Mouse (Mus musculus): ENCODE measurements around the gene Olfr187. TPM values are rescaled to one million over a fixed set of nuclear protein-coding genes. Genes with fewer than 3 reads are reported as not detected.
"Not testable (repeated sequence)": the region's sequence is repeated elsewhere in the genome, so short reads cannot be mapped to it uniquely, and the experiment has no call there.

The Olfr187 gene
- polyA plus RNA-seq (2016; fragmentation: Nextera tagmentation; extraction: Ambion mirVana), result not detected in 2 replicates

DNA sequence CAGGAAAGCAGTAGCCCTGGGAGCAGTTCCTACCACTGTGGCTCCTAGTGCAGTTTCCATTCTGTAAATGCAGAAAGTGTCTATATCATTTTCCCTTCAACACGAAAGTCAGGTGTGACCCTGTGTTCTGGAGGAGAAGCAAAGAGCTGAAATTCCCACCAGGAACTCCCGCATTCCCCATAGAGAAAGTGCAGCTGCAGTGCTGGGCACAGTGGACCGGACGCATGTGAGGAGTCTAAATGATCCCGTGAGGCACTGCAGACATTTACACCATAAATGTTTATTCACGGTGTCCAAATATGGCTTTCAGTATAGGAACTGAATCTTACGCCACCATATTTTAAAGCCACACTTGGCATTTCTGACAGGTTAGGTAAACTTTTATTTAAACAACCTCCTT is at the start of gene Olfr187:
TSS of gene Olfr187 (minus strand) at position 58 of the 400 bp plus-strand sequence.
- no peak for DNase-seq (ENCODE audit: low spot score)
- WGBS, result 89% methylated on average over 7 of the region's 7 CpGs
- H3K4me3 ChIP-seq, result no peak within 1 kb of the TSS
- H3K27ac ChIP-seq (replicated peaks), result no peak within 1 kb of the TSS
- no peaks in the 10 kb centered on the region for H3K27me3 ChIP-seq (replicated peaks; ENCODE audit: low read depth, poor library complexity, severe bottlenecking)
- no peaks in the 10 kb centered on the region for H3K4me1 ChIP-seq
- no peaks in the 10 kb centered on the region for H3K9me3 ChIP-seq
- H3K36me3 ChIP-seq (replicated peaks), result no peaks in the 10 kb centered on the region

DNA sequence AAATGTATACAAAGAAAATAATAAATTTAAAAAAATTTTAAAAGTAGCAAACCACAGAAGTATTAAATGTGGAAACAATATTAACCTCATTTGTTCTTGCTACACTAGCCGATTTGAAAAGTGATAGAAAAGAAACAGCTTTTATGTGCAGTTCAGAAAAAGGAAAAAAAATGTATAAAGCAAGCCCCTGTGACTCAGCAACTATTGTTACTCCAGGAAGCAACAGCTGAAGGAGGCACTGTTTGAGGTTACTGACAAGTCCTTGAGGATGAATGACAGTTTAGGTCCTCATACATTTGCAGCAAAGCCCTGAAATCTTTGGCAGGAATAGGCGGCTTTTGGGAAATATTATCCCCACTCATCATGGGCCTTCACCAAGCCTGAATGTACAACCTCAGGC is 41.5 kb upstream of the Olfr187 start:
- H3K4me3 ChIP-seq; H3K9me3 ChIP-seq; DNase-seq (ENCODE audit: low spot score); H3K36me3 ChIP-seq (replicated peaks); H3K27ac ChIP-seq (replicated peaks); H3K27me3 ChIP-seq (replicated peaks; ENCODE audit: low read depth, poor library complexity, severe bottlenecking); H3K4me1 ChIP-seq: not testable (repeated sequence)
- WGBS, result 82% methylated on average over 2 of the region's 2 CpGs

DNA sequence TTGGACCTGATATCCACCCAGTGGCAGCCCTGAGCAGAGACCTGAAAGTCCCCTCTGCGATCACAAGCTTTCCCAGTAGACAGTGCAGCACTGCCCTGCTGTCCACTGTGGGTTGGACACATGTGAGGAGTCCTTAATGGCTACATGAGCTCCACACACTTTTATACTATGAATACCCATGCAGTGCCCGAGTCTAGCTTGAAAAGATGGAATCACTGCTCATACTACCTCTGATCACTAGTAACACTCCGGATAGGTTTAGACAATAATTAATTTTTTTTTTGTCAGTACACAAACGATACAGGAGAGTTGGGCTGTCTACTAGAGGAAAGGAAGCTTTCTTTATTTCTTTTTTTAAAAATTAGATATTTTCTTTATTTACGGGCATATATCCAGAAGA is 38.3 kb upstream of the Olfr187 start, which contains the start of gene Olfr190:
TSS of gene Olfr190 (minus strand) at position 101 of the 400 bp plus-strand sequence.
- Histone ChIP-seq H3K9me3 (no peaks in the 10 kb centered on the region), H3K27me3 (replicated peaks; ENCODE audit: low read depth, poor library complexity, severe bottlenecking) (no peaks in the 10 kb centered on the region), H3K4me3 (no peak within 1 kb of the TSS), H3K27ac (replicated peaks) (no peak within 1 kb of the TSS), H3K36me3 (replicated peaks) (no peaks in the 10 kb centered on the region), H3K4me1 (no peaks in the 10 kb centered on the region)
- no peak for DNase-seq (ENCODE audit: low spot score)
- 91% methylated on average over 5 of the region's 5 CpGs for WGBS

DNA sequence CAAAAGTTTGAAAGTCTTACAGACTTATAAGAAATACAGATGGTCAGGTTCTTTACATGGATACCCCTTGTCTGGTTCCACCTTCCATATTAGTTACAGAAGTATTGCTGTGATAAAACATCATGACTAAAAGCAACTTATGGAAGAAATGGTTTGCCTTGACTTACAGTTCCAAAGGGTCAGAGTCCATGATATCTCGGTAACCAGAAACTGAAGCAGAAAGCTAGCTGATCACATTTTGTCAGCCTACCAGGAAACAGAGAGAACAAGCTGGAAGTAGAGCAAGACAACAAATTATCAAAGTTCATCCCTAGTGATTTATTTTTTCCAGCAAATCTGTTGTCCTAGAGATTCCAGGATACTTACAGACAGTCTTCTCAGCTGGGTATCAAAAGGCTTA is 34.0 kb upstream of the Olfr187 start:
- WGBS, result 94% methylated on average over 1 of the region's 1 CpGs
- no peak for DNase-seq (ENCODE audit: low spot score)

DNA sequence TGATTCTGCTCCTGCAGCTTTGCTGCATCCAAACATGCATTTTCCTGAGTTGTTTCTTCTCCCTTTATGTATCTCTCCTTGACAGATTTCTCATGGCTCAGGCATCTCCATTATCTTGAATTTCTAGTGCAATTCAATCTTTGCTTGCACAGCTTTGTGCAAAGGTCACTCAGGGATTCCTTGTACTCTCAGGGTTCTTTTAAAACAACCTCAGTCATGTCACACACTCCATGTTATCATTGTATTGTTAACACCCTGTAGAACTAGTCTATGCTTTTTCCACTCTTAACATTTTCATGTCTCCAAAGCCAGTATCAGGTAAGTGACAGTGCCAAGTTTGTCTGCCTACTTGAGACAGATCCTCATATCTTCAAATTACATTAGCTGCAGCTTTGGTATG is 32.2 kb upstream of the Olfr187 start:
- DNase-seq (ENCODE audit: low spot score), result no peak
- Histone ChIP-seq H3K27me3 (replicated peaks; ENCODE audit: low read depth, poor library complexity, severe bottlenecking) (no peaks in the 10 kb centered on the region), H3K4me1 (no peaks in the 10 kb centered on the region)

More for the DNA sequence above, 34.0 kb upstream of the Olfr187 start:
- Histone ChIP-seq H3K4me3 (no peak overlapping the region), H3K27me3 (replicated peaks; ENCODE audit: low read depth, poor library complexity, severe bottlenecking) (no peaks in the 10 kb centered on the region), H3K9me3 (no peaks in the 10 kb centered on the region), H3K36me3 (replicated peaks) (no peaks in the 10 kb centered on the region), H3K4me1 (no peaks in the 10 kb centered on the region), H3K27ac (replicated peaks) (no peak overlapping the region)

DNA sequence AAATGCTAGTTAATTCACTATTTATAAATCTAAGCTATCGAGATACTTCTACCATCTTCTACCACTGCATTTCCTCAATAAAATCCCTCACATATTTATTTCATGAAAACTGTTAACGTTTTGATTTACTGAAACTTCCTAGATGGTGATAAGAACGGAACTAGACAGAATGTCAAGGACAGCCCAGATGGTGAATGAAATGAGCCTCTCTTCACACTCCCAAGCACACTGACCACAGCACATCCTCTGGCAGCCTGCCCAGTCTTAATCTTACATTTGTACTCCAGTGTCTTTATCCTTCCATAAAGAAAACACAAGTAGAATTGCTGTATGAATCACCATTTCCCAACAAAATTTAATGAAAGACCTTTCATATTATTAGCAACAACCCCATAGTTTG is 22.8 kb upstream of the Olfr187 start:
- H3K36me3 ChIP-seq (replicated peaks); DNase-seq (ENCODE audit: low spot score); H3K27ac ChIP-seq (replicated peaks); H3K4me1 ChIP-seq; H3K27me3 ChIP-seq (replicated peaks; ENCODE audit: low read depth, poor library complexity, severe bottlenecking); H3K4me3 ChIP-seq; H3K9me3 ChIP-seq: not testable (repeated sequence)
- WGBS, result 68% methylated on average over 3 of the region's 3 CpGs

More for the DNA sequence above, 32.2 kb upstream of the Olfr187 start:
- Histone ChIP-seq H3K9me3 (no peaks in the 10 kb centered on the region), H3K4me3 (no peak overlapping the region), H3K27ac (replicated peaks) (no peak overlapping the region), H3K36me3 (replicated peaks) (no peaks in the 10 kb centered on the region)

DNA sequence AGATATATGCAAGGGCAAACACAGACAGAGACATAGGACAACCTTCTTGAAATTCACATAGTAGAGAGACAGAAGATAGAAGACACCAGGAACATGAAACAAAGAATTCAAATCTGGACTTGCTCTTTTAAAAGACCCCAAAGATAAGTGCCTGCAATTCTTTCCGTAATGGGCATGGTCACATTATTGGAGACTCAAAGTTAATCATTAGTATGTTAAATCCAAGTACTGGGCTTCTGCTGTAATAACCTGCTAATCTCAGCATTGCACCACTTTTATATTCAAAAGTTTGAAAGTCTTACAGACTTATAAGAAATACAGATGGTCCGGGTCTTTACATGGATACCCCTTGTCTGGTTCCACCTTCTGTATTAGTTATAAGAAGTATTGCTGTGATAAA is 9.7 kb upstream of the Olfr187 start:
- 97% methylated on average over 2 of the region's 2 CpGs for whole genome bisulfite sequencing
- DNase-seq (ENCODE audit: low spot score); H3K9me3 ChIP-seq; H3K27ac ChIP-seq (replicated peaks); H3K36me3 ChIP-seq (replicated peaks); H3K27me3 ChIP-seq (replicated peaks; ENCODE audit: low read depth, poor library complexity, severe bottlenecking); H3K4me3 ChIP-seq; H3K4me1 ChIP-seq: not testable (repeated sequence)

DNA sequence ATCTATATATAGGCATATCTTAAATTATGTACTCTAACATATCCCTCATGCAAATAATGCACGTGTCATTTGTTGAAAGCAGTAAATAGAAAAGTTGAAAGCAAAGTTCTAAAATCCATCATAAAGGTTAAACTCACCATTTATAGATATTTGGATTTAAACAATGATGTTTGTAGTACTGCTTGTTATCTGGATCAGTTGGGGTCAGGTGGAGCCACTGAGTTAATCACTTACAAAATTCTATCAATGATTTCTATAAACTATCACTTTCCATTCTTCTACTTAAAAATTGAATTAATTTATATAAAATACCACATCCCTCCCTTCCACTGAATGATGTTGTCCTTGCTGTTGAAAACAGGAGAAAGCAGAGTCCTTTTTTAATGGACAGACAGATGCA is 9.3 kb upstream of the Olfr187 start:
- H3K27me3 ChIP-seq (replicated peaks; ENCODE audit: low read depth, poor library complexity, severe bottlenecking), result no peaks in the 10 kb centered on the region
- 86% methylated on average over 1 of the region's 1 CpGs for WGBS
- no peak for DNase-seq (ENCODE audit: low spot score)
- no peak overlapping the region for H3K27ac ChIP-seq (replicated peaks)
- no peaks in the 10 kb centered on the region for H3K4me1 ChIP-seq
- H3K4me3 ChIP-seq, result no peak overlapping the region
- H3K36me3 ChIP-seq (replicated peaks), result no peaks in the 10 kb centered on the region
- H3K9me3 ChIP-seq, result no peaks in the 10 kb centered on the region

DNA sequence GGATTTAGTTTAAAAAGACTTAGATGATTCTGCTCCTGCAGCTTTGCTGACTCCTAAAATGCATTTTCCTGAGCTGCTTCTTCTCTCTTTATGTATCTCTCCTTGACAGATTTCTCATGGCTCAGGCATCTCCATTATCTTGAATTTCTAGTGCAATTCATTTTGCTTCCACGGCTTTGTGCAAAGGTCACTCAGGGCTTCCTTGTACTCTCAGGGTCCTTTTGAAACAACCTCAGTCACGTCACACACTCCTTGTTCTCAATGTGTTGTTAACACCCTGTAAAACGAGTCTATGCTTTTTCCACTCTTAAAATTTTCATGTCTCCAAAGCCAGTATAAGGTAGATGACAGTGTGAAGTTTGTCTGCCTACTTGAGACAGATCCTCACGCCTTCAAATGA is 8.0 kb upstream of the Olfr187 start:
- Histone ChIP-seq H3K4me3 (no peak overlapping the region), H3K36me3 (replicated peaks) (no peaks in the 10 kb centered on the region), H3K4me1 (no peaks in the 10 kb centered on the region), H3K9me3 (no peaks in the 10 kb centered on the region), H3K27ac (replicated peaks) (no peak overlapping the region), H3K27me3 (replicated peaks; ENCODE audit: low read depth, poor library complexity, severe bottlenecking) (no peaks in the 10 kb centered on the region)
- WGBS, result 80% methylated on average over 4 of the region's 4 CpGs
- DNase-seq (ENCODE audit: low spot score), result no peak

DNA sequence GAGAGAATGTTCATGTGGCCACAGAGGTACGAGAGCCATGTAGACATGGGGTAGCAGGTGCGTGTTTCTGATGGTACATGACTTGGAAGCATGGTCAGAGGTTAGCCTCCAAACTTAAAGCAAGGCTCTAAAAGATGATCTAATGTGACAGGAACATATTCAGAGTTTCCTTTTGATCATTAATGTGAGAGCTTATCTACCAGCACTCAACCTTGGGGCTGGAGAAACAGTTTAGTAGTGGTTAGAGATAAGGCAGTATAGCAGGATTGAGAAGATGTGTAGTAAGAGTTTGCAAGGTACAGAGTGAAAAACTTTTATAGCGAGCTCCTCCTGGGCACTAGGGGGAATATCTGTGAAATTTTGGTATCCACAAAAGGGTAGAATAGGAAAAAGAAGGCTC is 6.3 kb upstream of the Olfr187 start:
- no peak for DNase-seq (ENCODE audit: low spot score)
- Histone ChIP-seq H3K27me3 (replicated peaks; ENCODE audit: low read depth, poor library complexity, severe bottlenecking) (no peaks in the 10 kb centered on the region), H3K36me3 (replicated peaks) (no peaks in the 10 kb centered on the region), H3K4me3 (no peak overlapping the region), H3K4me1 (no peaks in the 10 kb centered on the region), H3K27ac (replicated peaks) (no peak overlapping the region), H3K9me3 (no peaks in the 10 kb centered on the region)
- 82% methylated on average over 3 of the region's 3 CpGs for WGBS

DNA sequence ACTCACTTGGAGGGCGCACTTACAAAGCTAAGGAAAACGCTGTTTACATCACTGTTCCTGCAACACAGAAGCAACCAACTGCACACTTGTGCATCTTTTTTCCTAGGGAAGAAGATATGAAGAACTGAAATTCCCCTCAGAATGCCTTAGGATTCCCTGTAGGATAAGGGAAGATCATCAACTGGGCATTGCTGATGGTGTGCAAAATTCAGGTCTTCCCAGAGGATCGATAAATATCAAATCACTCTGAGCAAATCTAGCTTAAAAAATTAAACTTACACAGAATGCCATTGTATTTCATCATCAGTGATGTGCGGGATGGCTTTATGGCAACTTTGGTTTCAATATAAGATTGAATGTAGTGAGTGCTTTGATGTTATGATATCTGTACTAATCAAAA is 9.4 kb downstream of the Olfr187 start, which contains the start of gene Olfr186:
TSS of gene Olfr186 (minus strand) at position 101 of the 400 bp plus-strand sequence.
- Histone ChIP-seq H3K4me1 (no peaks in the 10 kb centered on the region), H3K4me3 (no peak within 1 kb of the TSS), H3K9me3 (no peaks in the 10 kb centered on the region), H3K27ac (replicated peaks) (no peak within 1 kb of the TSS), H3K36me3 (replicated peaks) (no peaks in the 10 kb centered on the region), H3K27me3 (replicated peaks; ENCODE audit: low read depth, poor library complexity, severe bottlenecking) (no peaks in the 10 kb centered on the region)
- DNase-seq (ENCODE audit: low spot score), result no peak
- WGBS, result 91% methylated on average over 4 of the region's 4 CpGs

DNA sequence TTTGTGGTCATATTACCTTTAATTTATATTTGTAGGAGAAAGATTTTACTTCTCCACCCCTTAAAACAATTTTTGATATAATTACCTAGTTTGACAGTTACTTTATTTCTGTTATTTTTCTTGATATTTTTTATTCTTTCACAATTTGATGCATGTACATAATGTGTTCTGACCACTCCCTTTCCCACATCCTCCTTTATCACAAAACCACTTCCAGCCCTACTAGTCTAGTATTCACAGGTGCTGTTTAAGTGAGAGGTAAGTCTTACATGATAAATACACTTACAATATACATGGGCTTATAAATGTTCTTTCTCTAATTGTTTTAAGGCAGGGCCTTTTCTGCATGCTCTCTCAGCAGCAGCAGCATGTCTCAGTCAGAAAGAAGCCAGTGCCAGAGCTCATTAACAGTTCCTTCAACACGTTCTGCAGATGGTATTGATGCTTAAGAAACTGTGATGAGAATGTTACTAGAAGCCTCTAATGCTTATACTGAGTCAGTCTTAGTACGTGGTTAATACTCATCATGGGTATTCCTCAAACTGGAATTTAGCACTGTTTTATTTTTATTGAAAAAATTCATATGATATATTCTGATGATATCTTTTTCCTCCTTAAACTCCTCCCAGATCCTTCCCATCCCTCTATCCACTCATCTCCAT is 26.1 kb downstream of the Olfr187 start:
- Histone ChIP-seq H3K27me3 (replicated peaks; ENCODE audit: low read depth, poor library complexity, severe bottlenecking) (no peaks in the 10 kb centered on the region), H3K9me3 (no peaks in the 10 kb centered on the region), H3K4me1 (no peaks in the 10 kb centered on the region), H3K4me3 (no peak overlapping the region), H3K27ac (replicated peaks) (no peak overlapping the region), H3K36me3 (replicated peaks) (no peaks in the 10 kb centered on the region)
- no peak for DNase-seq (ENCODE audit: low spot score)
- 76% methylated on average over 2 of the region's 2 CpGs for WGBS

DNA sequence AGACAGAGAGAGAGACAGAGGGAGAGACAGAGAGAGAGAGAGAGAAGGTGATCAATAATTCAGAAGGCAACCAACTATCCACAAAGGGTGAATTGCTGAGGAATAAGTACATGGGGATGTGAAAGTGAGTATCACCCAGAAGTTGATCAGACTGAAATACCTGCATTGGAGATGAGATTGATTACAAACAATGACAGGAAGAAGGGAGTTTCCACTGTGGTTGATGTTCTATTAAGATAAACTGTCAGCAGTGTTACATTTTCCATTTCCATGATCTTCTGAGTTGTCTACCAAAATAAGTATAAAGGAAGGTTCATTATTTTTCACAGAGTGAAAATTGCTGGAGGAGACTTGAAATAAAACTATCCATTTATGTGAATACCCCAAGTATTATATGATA is 32.4 kb downstream of the Olfr187 start:
- no peak for DNase-seq (ENCODE audit: low spot score)
- H3K36me3 ChIP-seq (replicated peaks), result no peaks in the 10 kb centered on the region
- no peaks in the 10 kb centered on the region for H3K4me1 ChIP-seq
- no peak overlapping the region for H3K27ac ChIP-seq (replicated peaks)
- H3K9me3 ChIP-seq, result no peaks in the 10 kb centered on the region
- H3K4me3 ChIP-seq, result no peak overlapping the region
- H3K27me3 ChIP-seq (replicated peaks; ENCODE audit: low read depth, poor library complexity, severe bottlenecking), result no peaks in the 10 kb centered on the region

All from embryonic facial prominence, embryonic 10.5 days (tissue).